Mouse (Mus musculus) megakaryocyte, adult 5-6 weeks (primary cell): ENCODE results near the gene Nmb. TPM values are rescaled to one million over a fixed set of nuclear protein-coding genes. Genes with fewer than 3 reads are reported as not detected.

ENCODE experiments used
- ATAC-seq: 2 replicates; pipeline ENCODE4 v1.8.0; 2016; ENCODE audit warnings: mild to moderate bottlenecking, inconsistent platforms; ENCODE audit not compliant: poor library complexity, severe bottlenecking
- total RNA-seq, 2 experiments: library from RNA; stranded (forward) in 1 of 2; stranded (reverse) in 1 of 2; fragments of 153-499, 151-499 nt in 1 of 2; fragments of 221-1000, 200-1000 nt in 1 of 2; gene quantifications; 2 replicates each; pipeline versions ENCODE4 v1.2.3 to v1.2.4; 2015 to 2017

Nmb gene
- total RNA-seq, 2 experiments from 2014 or later: 0.59 to 9.2 TPM

DNA sequence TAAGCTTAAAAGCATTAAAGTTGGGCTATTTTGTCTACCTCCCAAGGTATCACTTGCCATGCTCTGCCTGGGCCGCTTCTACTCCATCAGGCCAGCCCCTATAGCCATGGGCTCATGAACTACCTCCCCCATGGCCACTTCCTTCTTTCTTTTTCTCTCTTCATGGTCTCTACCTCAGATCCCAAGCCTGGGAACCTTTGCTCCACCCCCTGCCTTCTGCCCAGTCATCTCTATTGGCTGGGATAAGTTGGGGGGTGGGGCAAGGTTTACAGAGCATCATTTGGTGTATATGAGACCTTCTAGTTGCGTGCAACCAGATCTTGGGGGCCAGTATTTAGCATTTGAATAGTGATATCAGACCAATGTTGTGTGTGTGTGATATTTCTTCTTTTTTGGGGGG, 42.4 kb downstream of the Nmb start:
- ATAC-seq: no peak

DNA sequence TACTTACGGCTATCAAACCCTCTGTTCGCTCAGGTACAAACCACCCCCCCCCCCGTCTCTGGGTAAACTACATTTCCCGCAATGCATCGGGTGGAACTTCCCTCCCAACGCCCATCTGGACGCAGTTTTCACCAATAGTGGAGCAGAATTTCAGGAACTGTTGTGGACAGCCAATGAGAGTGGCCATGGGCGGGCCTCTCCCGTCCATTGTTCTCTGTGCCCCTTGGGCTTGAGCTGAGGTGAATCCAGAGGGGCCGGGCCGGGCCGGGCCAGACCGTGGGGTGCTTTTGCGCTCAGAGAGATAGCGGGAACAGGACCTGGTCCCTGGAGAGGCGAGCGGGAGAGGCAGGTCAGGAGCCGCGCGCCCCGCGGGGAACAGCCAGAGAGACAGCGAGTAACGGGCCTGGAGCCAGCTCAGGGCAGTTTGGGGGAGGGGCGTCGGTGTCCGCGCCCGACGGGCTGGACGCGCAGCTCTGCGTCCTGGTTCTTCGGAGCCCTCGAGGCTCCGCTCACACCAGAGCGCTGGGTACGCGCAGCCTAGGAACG, 44.1 kb downstream of the Nmb start, which contains the start of gene Zscan2:
Gene Zscan2 (plus strand): TSS at position 192 of the 546 bp plus-strand sequence.
- peak; percentile 85 for ATAC-seq

DNA sequence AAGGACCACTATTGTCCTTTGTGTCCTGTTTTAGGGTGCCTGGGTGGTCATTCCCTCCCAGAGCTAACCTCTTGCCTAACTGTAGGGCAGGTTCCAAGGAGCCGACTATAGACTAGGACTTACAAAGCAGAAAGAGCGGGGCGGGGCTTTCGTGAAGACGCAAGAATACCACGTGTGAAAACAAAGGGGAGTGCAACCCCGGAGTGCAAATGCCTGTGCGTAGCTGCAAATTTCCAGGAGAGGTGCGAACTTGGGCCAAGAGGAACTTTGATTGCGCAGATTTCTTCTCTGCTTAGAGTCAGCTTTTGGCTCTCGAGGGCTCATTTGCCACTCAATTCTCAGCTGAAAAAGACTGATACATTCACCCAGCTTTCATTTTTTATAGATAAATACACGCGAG, 44.6 kb downstream of the Nmb start:
- peak; percentile 33 for ATAC-seq

DNA sequence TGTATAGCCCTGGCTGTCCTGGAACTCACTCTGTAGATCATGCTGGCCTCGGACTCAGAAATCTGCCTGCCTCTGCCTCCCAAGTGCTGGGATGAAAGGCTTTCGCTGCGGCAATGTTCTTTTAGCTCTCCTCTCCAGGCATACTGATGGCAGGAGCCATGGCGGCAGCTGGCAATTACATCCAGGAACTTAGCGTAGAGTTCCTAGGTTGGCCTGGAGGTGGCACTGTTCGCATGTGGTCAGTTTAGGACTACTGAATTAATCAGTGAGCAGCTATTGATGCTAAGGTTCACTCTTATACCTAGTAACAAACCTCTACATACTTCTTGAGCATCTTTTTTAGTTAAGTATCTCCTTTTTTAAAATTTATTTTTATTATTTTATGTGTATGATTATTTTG, 47.7 kb downstream of the Nmb start:
- peak; percentile 65 for ATAC-seq

DNA sequence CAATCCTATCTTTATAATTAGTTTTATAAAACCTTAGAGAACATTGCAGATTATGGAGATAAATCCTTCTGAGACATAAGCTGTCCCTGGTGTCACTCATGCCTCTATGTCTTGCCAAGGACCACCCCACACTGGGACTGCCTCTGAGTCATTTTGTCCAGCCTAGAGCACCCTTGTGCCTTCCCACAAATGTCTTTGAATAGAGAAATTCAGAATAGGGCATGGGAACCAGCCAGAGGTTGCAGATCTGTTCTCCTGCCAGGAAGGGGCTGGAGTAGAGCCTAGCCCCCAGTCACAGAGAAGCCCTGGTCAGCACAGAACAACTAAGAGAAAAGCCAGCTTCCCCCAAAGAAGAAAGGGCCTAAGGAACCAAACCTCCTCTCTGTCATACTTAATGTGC, 49.6 kb downstream of the Nmb start:
- no peak for ATAC-seq

DNA sequence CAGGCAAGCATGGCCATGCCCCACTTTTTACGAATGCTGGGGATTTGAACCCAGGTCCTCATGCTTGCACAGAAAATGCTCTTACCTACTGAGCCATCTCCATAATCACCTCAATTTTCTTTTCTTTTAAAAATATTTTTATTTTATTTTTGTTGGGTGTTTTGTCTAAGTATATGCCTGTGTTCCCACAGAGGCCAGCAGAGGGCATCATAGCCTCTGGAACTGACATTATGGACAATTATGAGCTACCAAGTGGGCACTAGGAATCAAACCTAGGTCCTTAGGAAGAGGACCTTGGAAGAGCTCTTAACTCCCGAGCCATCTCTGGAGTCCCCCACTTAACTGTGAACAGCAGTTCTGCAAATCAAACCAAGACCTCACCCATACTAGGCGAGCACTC, 51.7 kb downstream of the Nmb start:
- no peak for ATAC-seq

Other genes with a start within 250 kb of the Nmb start
- gene Crtc3, start 216.2 kb downstream of the Nmb start, total RNA-seq (2015): 21.3 and 26.9 TPM in 2 replicates
- gene Crtc3, start 216.2 kb downstream of the Nmb start, total RNA-seq (2017): 12.5 and 13.0 TPM in 2 replicates
- gene Iqgap1, start 79.1 kb downstream of the Nmb start, total RNA-seq (2015): 246 and 291 TPM in 2 replicates
- 287 and 303 TPM in 2 replicates for gene Iqgap1, start 79.1 kb downstream of the Nmb start, total RNA-seq (2017)
- 1.6 and 2.0 TPM in 2 replicates for gene Zscan2, start 44.2 kb downstream of the Nmb start, total RNA-seq (2015)
- gene Zscan2, start 44.2 kb downstream of the Nmb start, total RNA-seq (2017): 1.5 and 2.9 TPM in 2 replicates
- gene Wdr73, start 3.8 kb downstream of the Nmb start, total RNA-seq (2015): 5.8 and 6.0 TPM in 2 replicates
- 6.4 and 9.7 TPM in 2 replicates for gene Wdr73, start 3.8 kb downstream of the Nmb start, total RNA-seq (2017)
- gene Sec11a, start 42.7 kb upstream of the Nmb start, total RNA-seq (2015): 139 and 169 TPM in 2 replicates
- gene Sec11a, start 42.7 kb upstream of the Nmb start, total RNA-seq (2017): 344 and 355 TPM in 2 replicates
- gene Zfp592, start 88.6 kb upstream of the Nmb start, total RNA-seq (2015): 23.2 and 26.6 TPM in 2 replicates
- 19.6 and 26.5 TPM in 2 replicates for gene Zfp592, start 88.6 kb upstream of the Nmb start, total RNA-seq (2017)
- gene Alpk3, start 152.5 kb upstream of the Nmb start, total RNA-seq (2015): not detected in 2 replicates
- gene Alpk3, start 152.5 kb upstream of the Nmb start, total RNA-seq (2017): under 0.01 TPM in 1 of 2 replicates, not detected in the other
- not detected in 2 replicates for gene Slc28a1, start 209.7 kb upstream of the Nmb start, total RNA-seq (2015)
- not detected in 2 replicates for gene Slc28a1, start 209.7 kb upstream of the Nmb start, total RNA-seq (2017)